Mouse (Mus musculus): ENCODE data around the gene Cd200r2. TPM values are rescaled to one million over a fixed set of nuclear protein-coding genes. Genes with fewer than 3 reads are reported as not detected.

The Cd200r2 gene
- total RNA-seq (2021): not detected

- intact Hi-C loops (cut with DNase I): no loop called here
- DNase-seq (ENCODE audit: low spot score in 2 of 2): no peak
Observed at GRCm38 (mm10) chr16:44866797-44867196, at the start of gene Cd200r2. Cd200r2 (plus strand) TSS chr16:44867097.

- no peak for DNase-seq (ENCODE audit: low spot score in 2 of 2)
- intact Hi-C loops (cut with DNase I): no loop called here
Observed at GRCm38 (mm10) chr16:44818010-44818409, 48.9 kb upstream of the Cd200r2 start.

GRCm38 (mm10) chr16:44820545-44820944 lies 46.4 kb upstream of the Cd200r2 start:
- no peak for DNase-seq (ENCODE audit: low spot score in 2 of 2)
- intact Hi-C loops (cut with DNase I): no loop called here

- intact Hi-C loops (cut with DNase I): loop anchor here (2.0 kb wide), 1 partner anchor 43 kb away; no protein-coding TSS in a partner anchor
- no peak for DNase-seq (ENCODE audit: low spot score in 2 of 2)
Observed at GRCm38 (mm10) chr16:44832286-44832685, 34.6 kb upstream of the Cd200r2 start.

- intact Hi-C loops (cut with DNase I): loop anchor here (2.0 kb wide), 1 partner anchor 44 kb away; no protein-coding TSS in a partner anchor
- DNase-seq (ENCODE audit: low spot score in 2 of 2): peak; percentile 4 to 71
Observed at GRCm38 (mm10) chr16:44833189-44833588, 33.7 kb upstream of the Cd200r2 start.

- no peak for DNase-seq (ENCODE audit: low spot score in 2 of 2)
- intact Hi-C loops (cut with DNase I): no loop called here
Observed at GRCm38 (mm10) chr16:44875178-44875577, 8.3 kb downstream of the Cd200r2 start.

GRCm38 (mm10) chr16:44876625-44877024 lies 9.7 kb downstream of the Cd200r2 start:
- intact Hi-C loops (cut with DNase I): no loop called here
- DNase-seq (ENCODE audit: low spot score in 2 of 2): no peak

- intact Hi-C loops (cut with DNase I): no loop called here
- no peak for DNase-seq (ENCODE audit: low spot score in 2 of 2)
Observed at GRCm38 (mm10) chr16:44877595-44877994, 10.7 kb downstream of the Cd200r2 start.

- no peak for DNase-seq (ENCODE audit: low spot score in 2 of 2)
- intact Hi-C loops (cut with DNase I): no loop called here
Observed at GRCm38 (mm10) chr16:44890814-44891213, 23.9 kb downstream of the Cd200r2 start.

- intact Hi-C loops (cut with DNase I): no loop called here
- peak in 1 of 2 experiments; percentile 2 for DNase-seq (ENCODE audit: low spot score in 2 of 2)
Observed at GRCm38 (mm10) chr16:44932016-44932415, 65.1 kb downstream of the Cd200r2 start.

- intact Hi-C loops (cut with DNase I): no loop called here
- no peak for DNase-seq (ENCODE audit: low spot score in 2 of 2)
Observed at GRCm38 (mm10) chr16:44943468-44943867, 76.6 kb downstream of the Cd200r2 start, which contains the start of gene Cd200r3. Cd200r3 (plus strand) TSS chr16:44943678.

- DNase-seq (ENCODE audit: low spot score in 2 of 2): peak; percentile 16 to 41
- intact Hi-C loops (cut with DNase I): no loop called here
Observed at GRCm38 (mm10) chr16:44951360-44952114, 84.6 kb downstream of the Cd200r2 start.

- peak in 1 of 2 experiments; percentile 7 for DNase-seq (ENCODE audit: low spot score in 2 of 2)
- intact Hi-C loops (cut with DNase I): loop anchor here (5.0 kb wide), 2 partner anchors 130 to 180 kb away; partner anchors contain the start of gene Ccdc80
Observed at GRCm38 (mm10) chr16:44962296-44962695, 95.4 kb downstream of the Cd200r2 start.

GRCm38 (mm10) chr16:44962777-44963176 lies 95.9 kb downstream of the Cd200r2 start:
- intact Hi-C loops (cut with DNase I): loop anchor here (5.0 kb wide), 2 partner anchors 130 to 180 kb away; partner anchors contain the start of gene Ccdc80
- DNase-seq (ENCODE audit: low spot score in 2 of 2): peak in 1 of 2 experiments; percentile 19

GRCm38 (mm10) chr16:44964526-44965374 lies 97.9 kb downstream of the Cd200r2 start:
- DNase-seq (ENCODE audit: low spot score in 2 of 2): no peak
- intact Hi-C loops (cut with DNase I): loop anchor here (5.0 kb wide), 2 partner anchors 128 to 178 kb away; partner anchors contain the start of gene Ccdc80

GRCm38 (mm10) chr16:44965428-44965827 lies 98.5 kb downstream of the Cd200r2 start:
- DNase-seq (ENCODE audit: low spot score in 2 of 2): no peak
- intact Hi-C loops (cut with DNase I): no loop called here
